Mouse (Mus musculus): Measurements from ENCODE around the gene Stoml1.

Gene Stoml1

DNA sequence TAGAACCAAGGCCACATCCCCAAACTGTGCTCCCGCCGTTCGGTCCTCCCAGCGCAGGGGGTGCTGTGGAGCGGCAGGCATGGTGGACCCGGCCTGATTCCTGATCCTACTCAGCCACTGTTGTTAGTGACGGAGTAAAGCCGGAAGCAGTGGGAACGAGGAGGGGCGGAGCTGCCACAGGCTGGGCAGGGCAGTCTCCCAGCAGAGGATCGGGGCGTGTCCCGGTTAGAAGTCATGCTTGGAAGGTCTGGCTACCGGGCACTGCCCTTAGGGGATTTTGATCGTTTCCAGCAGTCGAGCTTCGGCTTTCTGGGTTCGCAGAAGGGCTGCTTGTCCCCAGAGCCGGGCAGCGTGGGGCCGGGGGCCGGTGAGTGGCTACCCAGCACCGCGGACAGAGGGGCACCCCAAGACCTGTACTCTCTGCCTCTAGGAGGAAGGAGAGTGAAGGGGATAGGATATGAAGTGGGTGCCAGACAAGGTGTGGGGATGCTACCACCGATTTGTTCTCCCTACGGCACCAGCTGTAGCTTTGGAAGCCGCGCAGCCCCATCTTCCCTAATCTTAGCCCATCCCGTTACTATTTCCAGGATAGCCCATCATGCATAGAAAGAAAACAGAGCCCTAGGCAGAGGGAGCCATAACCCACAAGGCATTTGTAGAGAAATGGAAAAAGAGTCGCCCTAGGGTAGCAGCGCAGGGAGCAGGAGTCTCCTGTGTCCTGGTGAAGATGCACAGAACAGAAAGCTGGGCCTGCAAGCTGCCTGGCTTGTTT lies at the start of gene Stoml1:
Stoml1 (plus strand) TSS at position 132 of the 772 bp plus-strand sequence.
- peak; percentile 90 to 96 for DNase-seq (ENCODE audit: low spot score in 2 of 2)

DNA sequence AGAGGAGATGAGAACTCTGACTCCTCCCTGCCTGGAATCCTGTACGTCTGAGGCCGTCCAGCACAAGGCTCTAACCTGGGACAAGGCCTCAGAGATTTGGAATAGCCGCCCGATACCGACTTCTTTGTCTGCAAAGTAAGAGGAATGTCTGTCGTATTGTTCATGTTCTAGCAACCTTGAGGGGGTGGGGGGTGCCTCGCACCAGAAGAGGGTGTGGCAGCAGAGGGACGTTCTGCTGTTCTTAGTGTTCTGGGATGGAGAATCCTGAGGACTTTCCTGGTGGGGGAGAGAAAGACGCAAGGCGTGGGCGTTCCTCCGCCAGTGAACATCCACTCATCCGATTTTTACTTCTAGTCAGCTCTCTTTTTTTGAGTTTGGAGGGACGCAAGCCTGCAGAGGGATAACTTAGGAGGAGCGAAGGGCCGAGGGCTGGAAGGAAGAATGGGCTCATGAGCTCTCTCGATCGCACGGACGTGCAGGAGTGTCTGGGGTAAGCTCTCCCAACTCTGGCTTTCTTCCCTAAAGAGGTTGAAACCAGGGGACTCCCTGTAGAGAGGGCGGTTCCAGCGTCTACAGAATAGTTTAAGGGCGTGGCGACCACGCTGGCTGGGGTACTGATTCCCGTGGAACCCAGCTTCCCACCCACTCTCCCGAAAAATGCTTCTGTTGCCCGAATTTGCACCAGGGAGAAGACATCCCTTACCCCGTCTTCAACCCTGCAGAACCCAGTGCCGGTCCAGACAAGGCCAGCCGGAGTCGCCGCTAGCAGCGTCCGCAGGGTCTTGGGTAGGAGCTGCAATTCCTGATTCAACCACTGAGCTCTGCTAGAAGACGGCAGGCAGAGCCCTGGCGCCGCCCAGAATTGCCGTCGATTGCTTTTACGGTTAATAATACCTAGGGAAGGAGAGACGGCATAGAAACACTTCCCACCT lies 49.2 kb upstream of the Stoml1 start, which contains the start of the genes Islr and Islr2:
Islr (minus strand) TSS at position 791 of the 932 bp plus-strand sequence.
Islr2 (minus strand) TSS at position 804 of the 932 bp plus-strand sequence.
- DNase-seq (ENCODE audit: low spot score in 2 of 2): peak; percentile 51 to 57

DNA sequence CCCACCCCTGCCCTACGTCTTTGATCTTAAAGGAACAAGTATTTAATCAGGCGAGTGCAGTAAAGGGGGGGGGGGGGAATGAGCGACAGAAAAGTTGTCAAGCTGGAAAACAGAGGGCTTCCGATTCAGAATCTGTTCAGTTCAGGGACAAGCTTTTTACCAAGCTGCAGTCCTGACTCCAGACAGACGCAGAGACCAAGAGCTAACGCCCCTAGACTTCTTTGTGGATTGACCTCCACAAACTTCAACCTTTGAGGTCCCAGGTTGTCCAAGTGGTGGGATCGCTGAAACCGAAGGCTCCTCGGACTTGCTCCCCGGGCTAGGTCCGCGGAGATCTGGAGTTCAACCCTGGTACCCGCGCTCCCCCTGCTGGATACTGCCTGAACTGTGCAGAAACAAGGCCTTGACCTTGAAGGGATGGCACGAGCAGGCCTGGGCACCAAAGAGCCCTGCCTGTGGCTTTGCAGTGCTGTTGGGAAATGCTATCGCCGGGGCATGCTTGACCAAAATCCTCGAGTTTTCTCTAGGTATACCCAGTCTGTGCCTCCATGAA lies 48.4 kb upstream of the Stoml1 start:
- peak; percentile 89 to 95 for DNase-seq (ENCODE audit: low spot score in 2 of 2)

DNA sequence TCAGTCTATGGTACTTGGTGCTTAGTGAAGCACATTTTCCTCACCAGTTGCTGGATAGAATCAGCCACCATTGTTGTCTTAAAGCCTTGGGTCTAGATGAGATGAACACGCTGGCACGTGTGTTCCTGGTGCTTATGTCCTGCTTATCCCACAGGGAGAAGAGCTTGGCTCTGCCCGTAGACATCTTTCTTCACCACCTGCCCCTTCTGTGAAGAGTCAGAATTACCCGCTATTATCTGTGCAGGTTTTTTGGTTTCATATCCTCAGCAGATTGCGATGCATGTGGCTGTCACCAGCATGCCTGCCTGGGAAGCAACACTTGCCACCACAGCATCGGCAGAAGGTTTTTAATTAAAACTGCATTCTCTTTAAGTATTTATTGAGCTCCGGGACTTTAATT lies 47.0 kb upstream of the Stoml1 start:
- DNase-seq (ENCODE audit: low spot score in 2 of 2): no peak

DNA sequence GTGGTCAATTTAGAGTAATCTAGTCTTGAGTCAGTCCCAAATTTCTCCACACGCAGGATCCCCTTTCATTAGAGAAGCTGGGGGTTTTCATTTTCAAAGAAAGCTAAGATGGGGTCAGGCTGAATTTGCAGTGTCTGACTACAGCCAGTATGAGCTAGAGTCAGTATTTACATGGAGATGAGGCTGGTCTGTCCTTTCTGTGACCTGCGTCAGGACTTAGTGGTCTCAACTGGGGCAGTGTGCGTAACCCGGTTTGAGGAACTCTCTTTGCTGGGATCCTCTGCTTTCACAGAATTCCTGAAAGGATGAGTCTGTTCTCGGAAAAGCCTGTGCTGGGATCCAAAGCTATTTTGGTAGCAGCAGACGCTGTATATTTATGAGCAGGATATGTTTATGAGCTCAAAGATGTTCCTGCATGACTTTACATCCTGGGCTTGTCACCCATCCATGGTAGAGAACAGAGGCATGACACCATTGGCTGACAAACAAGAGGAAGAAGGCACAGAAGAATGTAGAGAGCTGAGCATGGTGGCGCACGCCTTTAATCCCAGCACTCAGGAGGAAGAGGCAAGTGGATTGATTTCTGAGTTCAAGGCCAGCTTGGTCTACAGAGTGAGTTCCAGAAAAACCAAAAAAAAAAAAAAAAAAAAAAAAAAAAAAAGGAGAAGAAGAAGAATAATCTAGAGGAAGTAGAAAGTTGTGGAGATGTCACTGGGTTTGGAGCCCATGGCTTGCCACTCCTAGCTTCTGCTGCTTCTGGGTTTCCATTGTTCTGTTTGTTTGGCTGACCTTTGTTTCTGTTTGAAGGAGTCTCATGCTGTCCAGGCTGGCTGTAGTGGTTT lies 43.3 kb upstream of the Stoml1 start:
- DNase-seq (ENCODE audit: low spot score in 2 of 2): peak in 1 of 2 experiments; percentile 17

DNA sequence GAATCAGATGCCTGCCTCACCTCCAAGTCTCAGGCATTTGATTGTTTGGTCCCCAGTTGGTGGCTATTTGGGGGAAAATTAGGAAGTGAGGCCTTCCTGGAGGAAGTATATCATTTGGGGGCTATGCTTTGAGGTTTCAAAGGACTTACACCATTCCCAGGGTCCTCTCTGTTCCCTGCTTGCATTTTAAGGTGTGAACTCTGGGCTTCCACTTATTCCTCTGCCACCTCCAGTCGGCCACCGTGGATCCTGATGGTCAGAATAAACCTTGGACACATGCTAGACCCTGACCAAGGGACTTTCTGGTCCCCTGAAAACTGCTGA lies 42.7 kb upstream of the Stoml1 start:
- no peak for DNase-seq (ENCODE audit: low spot score in 2 of 2)

DNA sequence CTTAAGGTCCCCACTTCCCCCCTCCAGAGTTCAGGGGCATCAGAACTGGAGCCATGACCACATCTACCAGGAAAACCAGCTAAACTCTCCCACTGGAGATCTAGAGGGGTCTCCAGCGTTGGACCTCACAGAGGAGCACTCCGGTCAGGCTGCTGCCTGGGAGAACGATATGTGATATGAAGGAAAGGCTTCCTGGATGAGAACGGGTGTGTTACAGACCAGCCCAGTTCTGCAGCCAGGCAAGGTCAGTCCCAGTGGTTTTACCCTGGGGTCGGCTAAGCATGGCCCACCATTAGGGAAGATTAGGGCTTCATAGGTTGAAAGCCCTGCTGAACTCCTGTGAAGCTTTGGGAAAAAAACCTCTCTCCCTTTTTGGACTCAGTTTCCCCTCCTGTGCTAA lies 39.6 kb upstream of the Stoml1 start:
- DNase-seq (ENCODE audit: low spot score in 2 of 2): no peak

DNA sequence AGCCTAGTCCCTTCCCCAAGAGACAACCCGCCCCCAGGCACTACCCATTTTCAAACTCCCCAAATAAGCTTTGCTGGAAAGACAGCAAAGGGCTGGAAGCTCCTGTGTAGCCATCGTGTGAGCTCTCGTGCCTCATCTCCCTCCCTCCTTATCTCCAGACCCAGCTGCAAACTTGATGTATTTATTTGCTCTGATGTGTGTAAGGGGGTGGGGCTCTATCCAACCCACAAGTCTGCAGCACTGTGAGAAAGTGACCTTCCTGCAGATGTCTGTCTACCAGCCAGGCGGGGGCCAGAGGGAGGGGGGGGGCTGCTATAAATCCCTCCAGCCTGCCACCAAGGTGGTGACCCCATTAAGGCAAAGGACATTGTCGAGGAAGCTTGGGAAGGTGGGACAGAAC lies 39.1 kb upstream of the Stoml1 start:
- DNase-seq (ENCODE audit: low spot score in 2 of 2): no peak

DNA sequence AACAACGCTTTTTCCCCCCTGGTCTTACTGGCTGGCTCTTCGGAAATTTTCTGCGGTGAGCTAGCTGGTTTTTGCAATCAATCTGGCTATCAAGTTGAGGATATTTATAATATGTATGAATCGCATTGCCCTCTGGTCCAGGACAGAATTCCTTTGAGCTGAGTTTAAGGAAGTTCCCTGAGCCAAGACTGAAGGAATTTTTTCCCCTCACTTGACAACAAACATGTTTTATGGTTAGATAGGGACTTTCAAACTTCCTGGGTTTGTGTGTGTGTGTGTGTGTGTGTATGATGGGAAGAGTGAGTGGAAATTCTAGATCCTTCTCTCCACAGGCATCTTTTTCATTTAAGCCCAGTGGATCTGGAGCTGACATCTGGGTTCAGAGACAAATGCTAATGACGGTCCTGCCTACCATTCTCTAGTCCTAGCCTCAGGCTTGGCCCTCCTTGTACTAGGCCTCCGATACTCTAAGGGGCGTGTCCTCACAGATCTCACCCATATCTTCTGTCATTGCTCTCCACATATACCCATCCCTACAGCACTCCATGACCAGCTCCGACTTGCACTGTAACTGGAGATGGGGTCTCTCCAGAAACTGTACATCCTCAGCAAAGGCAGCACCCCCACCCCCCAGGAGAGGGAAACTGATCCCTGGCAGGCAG lies 38.3 kb upstream of the Stoml1 start:
- DNase-seq (ENCODE audit: low spot score in 2 of 2): no peak

DNA sequence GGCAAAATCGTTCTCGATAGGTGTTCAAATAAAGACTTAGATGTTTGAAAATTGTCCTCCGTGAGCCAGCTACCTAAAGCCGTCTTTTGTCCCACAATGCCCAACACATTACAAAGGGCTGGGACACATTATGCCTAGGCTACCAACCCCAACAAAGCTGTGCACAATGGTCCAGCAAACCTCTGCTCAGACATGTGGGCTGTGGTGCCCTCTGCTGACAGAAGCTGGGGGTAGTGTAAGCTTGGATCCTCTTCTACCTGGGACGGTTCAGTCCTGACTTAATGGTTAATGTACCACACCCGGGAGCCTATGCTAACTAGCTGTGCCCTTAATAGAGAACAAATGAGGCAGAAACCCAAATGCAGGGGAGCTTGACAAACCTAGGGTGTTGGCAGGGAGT lies 36.6 kb upstream of the Stoml1 start:
- peak; percentile 50 to 56 for DNase-seq (ENCODE audit: low spot score in 2 of 2)

DNA sequence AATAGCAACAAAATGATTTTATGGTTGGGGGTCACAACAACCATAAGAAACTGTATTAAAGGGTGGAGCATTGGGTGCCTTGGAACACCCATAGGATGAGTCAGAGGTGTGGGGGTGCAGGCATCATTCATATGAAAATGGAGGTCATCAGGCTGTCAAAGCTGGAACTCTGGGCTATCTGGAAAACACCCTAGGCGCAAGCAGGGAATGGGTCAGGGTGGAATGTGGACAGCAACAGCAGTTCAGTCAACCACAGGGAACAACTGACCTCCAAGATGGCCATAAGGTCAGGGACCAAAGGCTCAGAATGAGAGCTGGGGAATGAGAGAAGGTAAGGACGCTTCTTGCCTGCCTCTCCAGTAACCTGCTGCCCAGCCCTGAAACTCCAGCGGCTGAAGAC lies 34.4 kb upstream of the Stoml1 start:
- DNase-seq (ENCODE audit: low spot score in 2 of 2): no peak

DNA sequence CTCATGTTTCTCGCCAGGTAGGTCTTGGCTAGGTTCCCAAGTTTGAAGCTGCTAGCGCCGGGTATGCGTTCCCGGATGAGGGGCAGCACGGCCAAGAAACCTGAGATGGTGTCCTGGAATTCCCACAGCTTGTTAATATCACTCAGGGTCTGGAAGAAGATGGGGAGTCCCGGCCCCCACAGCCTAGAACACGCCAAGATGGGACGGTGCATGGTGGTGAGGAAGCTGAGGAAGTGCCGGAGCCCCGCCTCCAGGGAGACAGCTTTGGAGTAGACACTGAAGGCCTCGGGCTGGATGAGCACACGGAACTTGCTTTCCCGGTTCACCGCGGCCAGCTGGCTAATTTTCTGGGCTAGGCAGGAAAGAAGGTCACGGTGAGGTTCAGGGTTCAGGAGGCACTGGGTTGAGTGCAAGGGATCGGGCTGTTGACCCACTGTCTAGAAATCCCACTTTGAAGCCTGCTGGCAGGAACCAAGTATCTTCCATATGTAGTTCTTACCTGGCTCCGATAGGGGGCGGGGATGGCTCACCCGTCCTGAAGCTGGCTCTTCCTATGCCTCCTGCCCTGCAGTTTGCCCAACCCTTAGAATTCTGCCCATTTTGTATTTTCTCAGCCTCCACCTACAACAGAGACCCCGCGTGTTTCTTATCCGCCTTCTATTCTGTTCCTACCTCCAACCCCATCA lies 32.6 kb upstream of the Stoml1 start:
- peak; percentile 22 to 54 for DNase-seq (ENCODE audit: low spot score in 2 of 2)

DNA sequence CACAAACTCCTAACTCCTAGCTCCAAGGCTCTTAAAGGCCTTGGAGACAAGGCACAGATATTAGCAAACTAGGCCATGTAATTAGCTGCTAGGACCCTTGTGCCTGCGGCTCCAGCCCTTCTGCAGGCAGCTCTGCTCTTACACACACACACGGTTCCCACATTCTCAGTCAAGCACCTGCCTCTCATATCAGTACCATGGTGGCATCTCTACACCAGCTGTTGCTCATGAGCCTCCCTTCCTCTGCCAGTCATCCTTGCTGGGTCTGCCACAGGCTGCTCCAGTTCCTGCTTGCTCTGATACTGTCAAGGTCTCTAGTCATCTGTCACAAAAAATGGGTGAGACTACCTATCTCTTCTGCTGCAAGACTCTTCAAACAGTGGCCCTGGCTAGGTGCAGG lies 28.6 kb upstream of the Stoml1 start:
- no peak for DNase-seq (ENCODE audit: low spot score in 2 of 2)

DNA sequence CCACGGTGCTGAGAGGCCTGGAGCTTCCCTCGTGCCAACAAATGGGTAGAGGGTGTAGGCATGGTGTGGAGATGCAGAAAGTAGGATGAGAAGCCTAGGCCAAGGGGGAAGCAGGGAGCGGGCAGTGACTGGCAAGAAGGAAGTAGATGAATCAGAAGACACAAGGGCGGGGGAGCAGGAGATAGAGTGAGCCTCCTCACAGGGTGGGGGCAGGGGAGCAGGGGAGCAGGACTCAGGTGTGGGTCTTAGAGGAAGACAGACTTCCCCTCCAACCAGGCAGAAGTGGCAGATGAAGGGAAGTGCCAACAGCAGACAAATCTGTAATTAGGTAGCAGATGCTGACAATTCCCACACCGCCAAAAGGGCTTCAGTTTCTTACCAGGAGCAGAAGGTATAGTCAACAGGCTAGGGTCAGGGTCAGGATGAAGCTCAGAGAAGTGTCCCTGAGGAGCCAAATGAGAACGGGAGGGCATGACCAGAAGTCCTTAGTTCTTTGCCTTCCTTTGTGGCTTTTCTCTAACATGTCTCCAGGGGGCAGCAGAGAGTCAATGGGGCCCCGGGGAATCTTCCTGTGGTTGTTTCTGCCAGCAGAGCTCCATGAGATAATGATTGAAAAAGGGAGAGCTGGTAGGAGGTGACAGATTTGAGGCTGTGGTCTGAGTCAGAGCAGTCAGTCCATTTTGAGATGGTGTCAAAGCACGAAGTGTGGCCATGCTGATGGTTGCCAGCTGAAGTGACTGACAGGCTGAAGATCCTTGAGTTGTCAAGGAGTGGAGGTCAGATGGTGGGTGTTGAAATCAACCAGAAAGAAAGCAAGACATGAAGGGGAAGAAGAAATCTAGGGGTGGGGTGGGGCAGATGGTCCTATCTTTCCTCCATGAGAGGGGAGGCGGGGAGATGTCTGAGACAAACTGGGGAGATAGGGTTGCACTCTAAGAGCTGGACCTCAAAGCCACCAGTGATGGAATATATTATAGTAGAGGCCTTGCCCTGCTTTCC lies 26.8 kb upstream of the Stoml1 start:
- peak; percentile 45 to 69 for DNase-seq (ENCODE audit: low spot score in 2 of 2)

DNA sequence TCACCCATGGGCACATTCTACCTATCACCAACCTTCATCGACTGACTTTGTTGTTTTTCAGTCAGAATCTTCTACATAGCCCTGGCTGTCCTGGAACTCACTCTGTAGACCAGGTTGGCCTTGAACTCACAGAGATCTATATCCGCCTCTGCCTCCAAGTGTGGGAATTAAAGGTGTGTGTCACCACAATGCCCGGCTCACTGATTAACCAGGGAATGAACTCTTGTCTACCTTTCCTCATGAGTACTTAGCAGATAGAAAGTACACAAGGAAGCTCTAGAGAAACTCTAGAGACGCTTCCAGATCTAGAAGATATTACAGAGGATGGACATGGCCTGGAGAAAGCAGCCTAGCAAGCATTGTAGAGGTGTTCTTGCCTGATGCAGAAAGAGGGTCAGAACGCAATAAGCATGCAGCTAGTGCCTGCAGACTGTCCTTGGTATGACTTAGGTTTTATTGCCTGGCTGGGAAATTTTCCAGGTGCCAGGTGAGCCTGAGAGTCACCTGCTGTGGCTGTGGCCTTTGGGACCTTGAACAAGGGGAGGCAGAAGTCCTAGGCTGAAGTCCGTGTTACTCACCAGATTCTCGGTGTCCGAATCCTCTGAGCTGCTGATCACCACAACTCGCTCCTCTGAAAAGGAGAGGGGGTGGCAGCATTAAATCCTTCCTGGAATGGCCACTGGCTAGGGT lies 24.0 kb upstream of the Stoml1 start:
- no peak for DNase-seq (ENCODE audit: low spot score in 2 of 2)

DNA sequence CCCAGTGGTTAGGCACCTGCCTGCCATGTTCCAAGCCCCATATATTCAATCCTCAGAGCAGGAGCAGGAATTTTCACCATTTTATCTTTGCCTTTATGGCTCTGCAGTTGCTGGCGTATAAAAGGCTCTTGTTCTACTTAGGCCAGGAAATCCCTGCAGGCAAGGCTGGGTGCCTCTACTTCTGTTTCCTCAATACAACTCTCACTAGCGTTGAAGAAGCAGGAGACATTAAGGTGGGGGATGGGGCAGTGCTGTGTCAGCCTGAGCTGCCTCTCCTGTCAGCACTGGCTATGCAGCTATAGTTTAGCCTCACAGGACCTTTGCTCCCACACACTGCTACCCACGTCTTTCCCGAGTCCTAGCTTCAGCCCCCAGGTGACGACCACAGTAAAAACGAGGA lies 21.2 kb upstream of the Stoml1 start:
- no peak for DNase-seq (ENCODE audit: low spot score in 2 of 2)

DNA sequence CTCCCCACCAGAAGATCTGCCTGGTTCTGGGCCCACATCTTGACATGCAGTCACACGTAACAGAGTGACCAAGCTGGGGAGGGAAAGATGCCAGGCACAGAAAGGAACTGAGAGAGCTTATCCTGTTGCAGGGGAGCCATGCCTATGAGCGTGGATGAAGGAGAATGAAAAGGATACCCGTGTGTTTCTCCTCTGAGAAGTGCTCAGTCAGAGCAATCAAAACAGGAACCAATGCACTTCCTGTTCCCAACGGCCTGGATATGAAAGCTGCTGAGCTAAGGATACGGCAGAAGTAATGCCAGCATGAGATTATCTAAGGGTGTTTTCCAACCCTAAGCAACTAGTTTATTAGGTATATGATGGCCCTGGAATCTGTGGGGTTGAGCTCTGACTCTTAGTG lies 20.6 kb upstream of the Stoml1 start:
- DNase-seq (ENCODE audit: low spot score in 2 of 2): no peak

DNA sequence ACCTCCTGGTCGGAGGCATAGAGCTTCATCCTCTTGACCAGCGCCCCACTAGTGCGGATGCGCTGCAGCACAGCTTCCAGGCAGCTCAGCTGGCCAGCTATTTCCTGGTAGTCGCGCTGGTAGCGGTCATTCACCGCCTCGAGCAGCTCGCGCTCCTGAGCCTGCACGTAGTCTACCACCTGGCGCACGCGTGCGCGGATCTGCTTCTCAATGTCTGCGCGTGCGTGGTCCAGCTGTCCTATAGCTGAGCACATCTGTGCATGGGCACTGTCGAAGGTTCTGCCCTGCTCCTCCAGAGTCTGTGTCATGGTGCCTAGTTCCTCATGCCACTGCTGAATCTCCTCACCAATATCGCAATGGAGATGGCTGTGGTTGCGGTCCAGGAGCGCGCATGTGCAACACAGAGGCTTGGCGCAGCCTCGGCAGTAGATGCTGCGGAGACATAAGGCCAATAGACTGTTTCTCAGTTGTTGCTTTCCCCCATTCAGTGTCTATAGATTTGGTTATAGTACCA lies 18.4 kb upstream of the Stoml1 start:
- no peak for DNase-seq (ENCODE audit: low spot score in 2 of 2)

All from right cerebral cortex, adult 2 months (tissue).